8 mouse cellular contexts compared by ENCODE assay signal in genomic region chr11:97619391-97619795, GRCm38 (mm10). TPM values are rescaled to one million over a fixed set of nuclear protein-coding genes. Genes with fewer than 3 reads are reported as not detected.
A peak's percentile ranks its signal among the peaks of the same experiment; 100 is the strongest.
DNase-seq lines count a peak whose midpoint lies in the region; ATAC-seq and TF ChIP-seq lines count a peak whose summit lies in the region.

No protein-coding gene starts in this region.

- TF ChIP-seq EP300 in lung, postnatal 0 days (IDR thresholded peaks at IDR 0.05), result no peak
- TF ChIP-seq EP300 in stomach, postnatal 0 days (optimal IDR thresholded peaks at IDR 0.05), result no peak

- no peak for ATAC-seq in embryonic facial prominence, embryonic 11.5 days (replicated peaks; ENCODE audit: insufficient number of reproducible peaks, low FRiP score, low TSS enrichment, low read depth)
- ATAC-seq in forebrain, embryonic 15.5 days (replicated peaks), result peak; percentile 55
- peak; percentile 66 for ATAC-seq in lung, postnatal 0 days
- peak; percentile 20; the same call in 1 of the 2 replicates for ATAC-seq in stomach, postnatal 0 days (ENCODE audit: low FRiP score, low TSS enrichment)

- no peak overlapping the region for H3K27ac ChIP-seq in embryonic facial prominence, embryonic 11.5 days (replicated peaks; ENCODE audit: low read depth, low read length)
- H3K27ac ChIP-seq in embryonic facial prominence, embryonic 10.5 days (replicated peaks), result no peak overlapping the region
- H3K27ac ChIP-seq in forebrain, embryonic 15.5 days (replicated peaks), result no peak overlapping the region
- no peak overlapping the region for H3K27ac ChIP-seq in lung, postnatal 0 days (ENCODE audit: low read length)
- H3K27ac ChIP-seq in stomach, postnatal 0 days (replicated peaks), result no peak overlapping the region

- H3K4me3 ChIP-seq in embryonic facial prominence, embryonic 11.5 days (ENCODE audit: low read depth, low read length), result no peak overlapping the region
- H3K4me3 ChIP-seq in embryonic facial prominence, embryonic 10.5 days, result no peak overlapping the region
- no peak overlapping the region for H3K4me3 ChIP-seq in forebrain, embryonic 15.5 days
- no peak overlapping the region for H3K4me3 ChIP-seq in lung, postnatal 0 days (ENCODE audit: low read depth, low read length)
- no peak overlapping the region for H3K4me3 ChIP-seq in stomach, postnatal 0 days (ENCODE audit: low read depth, low read length)

- WGBS in embryonic facial prominence, embryonic 11.5 days, result 49% methylated on average over 5 of the region's 5 CpGs
- WGBS in embryonic facial prominence, embryonic 10.5 days, result 52% methylated on average over 5 of the region's 5 CpGs
- 28% methylated on average over 5 of the region's 5 CpGs for WGBS in forebrain, embryonic 15.5 days
- 53% methylated on average over 5 of the region's 5 CpGs for WGBS in lung, postnatal 0 days
- 59% methylated on average over 5 of the region's 5 CpGs for WGBS in stomach, postnatal 0 days

- no peaks in the 10 kb centered on the region for H3K36me3 ChIP-seq in embryonic facial prominence, embryonic 11.5 days (replicated peaks; ENCODE audit: control insufficient read depth, insufficient read depth, low read depth, low read length)
- no peaks in the 10 kb centered on the region for H3K36me3 ChIP-seq in embryonic facial prominence, embryonic 10.5 days (replicated peaks)
- H3K36me3 ChIP-seq in forebrain, embryonic 15.5 days, result no peaks in the 10 kb centered on the region
- no peaks in the 10 kb centered on the region for H3K36me3 ChIP-seq in lung, postnatal 0 days (ENCODE audit: insufficient read depth, low read length)
- H3K36me3 ChIP-seq in stomach, postnatal 0 days (ENCODE audit: control insufficient read depth, insufficient read depth, low read length), result no peaks in the 10 kb centered on the region

- peak; percentile 33 for DNase-seq in embryonic facial prominence, embryonic 11.5 days (ENCODE audit: low spot score)
- no peak for DNase-seq in embryonic facial prominence, embryonic 10.5 days (ENCODE audit: low spot score)
- DNase-seq in urinary bladder, postnatal 4 days (ENCODE audit: low spot score in 2 of 2), result peak; percentile 30 to 69
- DNase-seq in urinary bladder, adult 18-20 months (ENCODE audit: low spot score in 2 of 2), result no peak
- DNase-seq in kidney, adult 9 months, result peak; percentile 96
- DNase-seq in lung, postnatal 0 days (ENCODE audit: low spot score), result peak; percentile 77
- DNase-seq in stomach, postnatal 0 days (ENCODE audit: low spot score), result peak; percentile 61

- peak; percentile 77 for TF ChIP-seq CTCF in lung, postnatal 0 days (IDR thresholded peaks at IDR 0.05)
- peak; percentile 68 for TF ChIP-seq CTCF in stomach, postnatal 0 days (IDR thresholded peaks at IDR 0.05; ENCODE audit: low read depth)

- H3K4me2 ChIP-seq in embryonic facial prominence, embryonic 11.5 days (ENCODE audit: low read depth, low read length), result no peak overlapping the region
- no peak overlapping the region for H3K4me2 ChIP-seq in forebrain, embryonic 15.5 days (replicated peaks)
- H3K4me2 ChIP-seq in lung, postnatal 0 days (replicated peaks; ENCODE audit: low read depth, low read length), result no peak overlapping the region
- H3K4me2 ChIP-seq in stomach, postnatal 0 days (replicated peaks; ENCODE audit: low read depth), result no peak overlapping the region

- H3K9me3 ChIP-seq in embryonic facial prominence, embryonic 11.5 days (replicated peaks; ENCODE audit: control insufficient read depth, low read length), result no peaks in the 10 kb centered on the region
- H3K9me3 ChIP-seq in embryonic facial prominence, embryonic 10.5 days, result no peaks in the 10 kb centered on the region
- no peaks in the 10 kb centered on the region for H3K9me3 ChIP-seq in forebrain, embryonic 15.5 days
- no peaks in the 10 kb centered on the region for H3K9me3 ChIP-seq in lung, postnatal 0 days (ENCODE audit: low read length)
- no peaks in the 10 kb centered on the region for H3K9me3 ChIP-seq in stomach, postnatal 0 days (ENCODE audit: control insufficient read depth, low read length)

- H3K9ac ChIP-seq in embryonic facial prominence, embryonic 11.5 days (replicated peaks; ENCODE audit: low read length), result no peak overlapping the region
- H3K9ac ChIP-seq in forebrain, embryonic 15.5 days (replicated peaks), result no peak overlapping the region
- H3K9ac ChIP-seq in lung, postnatal 0 days (replicated peaks; ENCODE audit: low read depth), result no peak overlapping the region
- no peak overlapping the region for H3K9ac ChIP-seq in stomach, postnatal 0 days (ENCODE audit: low read length)

- no peaks in the 10 kb centered on the region for H3K4me1 ChIP-seq in embryonic facial prominence, embryonic 11.5 days (ENCODE audit: control insufficient read depth, insufficient read depth, low read length)
- H3K4me1 ChIP-seq in embryonic facial prominence, embryonic 10.5 days, result no peaks in the 10 kb centered on the region; the same call in 1 of the 2 replicates
- H3K4me1 ChIP-seq in forebrain, embryonic 15.5 days, result no peaks in the 10 kb centered on the region
- no peaks in the 10 kb centered on the region for H3K4me1 ChIP-seq in lung, postnatal 0 days (ENCODE audit: insufficient read depth, low read depth, low read length)
- no peaks in the 10 kb centered on the region for H3K4me1 ChIP-seq in stomach, postnatal 0 days (replicated peaks; ENCODE audit: control insufficient read depth, insufficient read depth)

- H3K27me3 ChIP-seq in embryonic facial prominence, embryonic 11.5 days (ENCODE audit: control insufficient read depth, insufficient read depth, low read length), result no peaks in the 10 kb centered on the region
- H3K27me3 ChIP-seq in embryonic facial prominence, embryonic 10.5 days (replicated peaks; ENCODE audit: low read depth, poor library complexity, severe bottlenecking), result peaks cover 67% of the 10 kb centered on the region
- 0 out of 2 replicates have a peak, but pooled peaks cover 4% of the 10 kb centered on the region for H3K27me3 ChIP-seq in forebrain, embryonic 15.5 days
- H3K27me3 ChIP-seq in lung, postnatal 0 days (replicated peaks; ENCODE audit: insufficient read depth, low read length), result no peaks in the 10 kb centered on the region
- no peaks in the 10 kb centered on the region for H3K27me3 ChIP-seq in stomach, postnatal 0 days (ENCODE audit: control insufficient read depth, insufficient read depth, low read length)

RNA-seq across cellular contexts. Expression of gene Epop, which starts 10.1 kb away (rescaled TPM):
- polyA plus RNA-seq in embryonic facial prominence, embryonic 11.5 days (2014; fragmentation: Nextera tagmentation; extraction: Ambion mirVana), result 9.0 and 9.7 TPM in 2 replicates
- polyA plus RNA-seq in embryonic facial prominence, embryonic 10.5 days (2016; fragmentation: Nextera tagmentation; extraction: Ambion mirVana), result 13.0 and 14.4 TPM in 2 replicates
- polyA plus RNA-seq in forebrain, embryonic 15.5 days (2015; fragmentation: Nextera tagmentation; extraction: Ambion mirVana), result 4.6 and 5.8 TPM in 2 replicates
- polyA plus RNA-seq in lung, postnatal 0 days (2015; fragmentation: Nextera tagmentation; extraction: Ambion mirVana), result 3.5 and 4.1 TPM in 2 replicates
- polyA plus RNA-seq in stomach, postnatal 0 days (2015; fragmentation: Nextera tagmentation; extraction: Ambion mirVana), result 9.7 and 10.8 TPM in 2 replicates

RNA-seq across cellular contexts. Expression of gene Srcin1, which starts 43.4 kb away (rescaled TPM):
- 0.55 and 0.56 TPM in 2 replicates for polyA plus RNA-seq in embryonic facial prominence, embryonic 11.5 days (2014; fragmentation: Nextera tagmentation; extraction: Ambion mirVana)
- 0.72 and 0.80 TPM in 2 replicates for polyA plus RNA-seq in embryonic facial prominence, embryonic 10.5 days (2016; fragmentation: Nextera tagmentation; extraction: Ambion mirVana)
- polyA plus RNA-seq in forebrain, embryonic 15.5 days (2015; fragmentation: Nextera tagmentation; extraction: Ambion mirVana), result 10.8 and 11.6 TPM in 2 replicates
- 0.36 and 0.45 TPM in 2 replicates for polyA plus RNA-seq in lung, postnatal 0 days (2015; fragmentation: Nextera tagmentation; extraction: Ambion mirVana)
- 0.49 and 0.50 TPM in 2 replicates for polyA plus RNA-seq in stomach, postnatal 0 days (2015; fragmentation: Nextera tagmentation; extraction: Ambion mirVana)

RNA-seq across cellular contexts. Expression of gene Mllt6, which starts 43.8 kb away (rescaled TPM):
- polyA plus RNA-seq in embryonic facial prominence, embryonic 11.5 days (2014; fragmentation: Nextera tagmentation; extraction: Ambion mirVana), result 3.7 and 3.9 TPM in 2 replicates
- polyA plus RNA-seq in embryonic facial prominence, embryonic 10.5 days (2016; fragmentation: Nextera tagmentation; extraction: Ambion mirVana), result 2.1 and 2.2 TPM in 2 replicates
- polyA plus RNA-seq in forebrain, embryonic 15.5 days (2015; fragmentation: Nextera tagmentation; extraction: Ambion mirVana), result 4.3 and 4.7 TPM in 2 replicates
- 3.0 and 3.5 TPM in 2 replicates for polyA plus RNA-seq in lung, postnatal 0 days (2015; fragmentation: Nextera tagmentation; extraction: Ambion mirVana)
- polyA plus RNA-seq in stomach, postnatal 0 days (2015; fragmentation: Nextera tagmentation; extraction: Ambion mirVana), result 1.1 TPM in 2 replicates

Comparison
In these comparisons a context has a peak if more than half of its experiments do, and no peak if none do; other contexts are left out.
1. DNase-seq: peak in embryonic facial prominence, embryonic 11.5 days (single experiment), urinary bladder, postnatal 4 days (2 of 2), kidney, adult 9 months (single experiment), lung, postnatal 0 days (single experiment) and stomach, postnatal 0 days (single experiment); none in embryonic facial prominence, embryonic 10.5 days (single experiment) and urinary bladder, adult 18-20 months (0 of 2).